Mouse (Mus musculus) brown adipose tissue, adult 24 weeks (tissue): Measurements from ENCODE around the gene Lonrf2. TPM values are rescaled to one million over a fixed set of nuclear protein-coding genes. Genes with fewer than 3 reads are reported as not detected.

Experiments
- H3K27ac ChIP-seq: fragments of 200-500 bp; replicated peaks from 2 replicates; pipeline ENCODE4 v1.5.1; 2012; ENCODE audit warnings: low read depth, mild to moderate bottlenecking, low read length
- H3K4me1 ChIP-seq: fragments of 200-500 bp; 2 replicates; pipeline ENCODE4 v1.6.1; 2012; ENCODE audit warnings: low read length, mixed read lengths; ENCODE audit not compliant: control insufficient read depth, insufficient read depth, insufficient read length
- H3K4me3 ChIP-seq: fragments of 200-500 bp; 2 replicates; pipeline ENCODE4 v1.5.1; 2012; ENCODE audit warnings: low read depth, mild to moderate bottlenecking, low read length, moderate library complexity; ENCODE audit not compliant: insufficient read depth
- polyA plus RNA-seq: library from polyadenylated mRNA; stranded (reverse); fragments of >200 nt; gene quantifications from 2 replicates; pipeline ENCODE4 v1.2.4, GENCODE M21; 2012; ENCODE audit not compliant: missing spikeins, insufficient read depth, insufficient read length

Lonrf2 gene
- polyA plus RNA-seq = 0.20 TPM in 1 of 2 replicates, not detected in the other

DNA sequence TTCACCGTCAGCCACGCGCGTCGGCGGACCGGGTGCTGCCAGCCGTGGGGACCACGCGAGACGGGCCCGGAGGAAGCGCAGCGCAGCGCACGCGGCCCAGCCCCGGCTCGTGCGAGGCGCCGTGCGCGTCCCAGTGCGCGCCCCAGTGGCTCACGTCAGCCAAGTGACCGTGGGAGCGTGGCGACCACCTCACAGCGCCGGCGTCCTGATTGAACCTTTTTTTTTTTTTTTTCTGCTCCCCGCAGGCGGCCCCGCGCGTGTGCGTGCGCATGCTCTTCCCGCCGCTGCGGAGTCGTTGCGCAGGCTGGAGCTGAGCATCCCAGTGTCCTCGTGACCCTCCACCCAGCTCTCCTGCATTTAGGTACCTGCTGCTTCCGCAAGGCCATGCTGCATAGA is at the start of gene Lonrf2:
Lonrf2 (minus strand) TSS at position 235 of the 396 bp plus-strand sequence.
- Histone ChIP-seq H3K4me3 (peak within 1 kb of the TSS; percentile 51), H3K27ac (no peak within 1 kb of the TSS)

DNA sequence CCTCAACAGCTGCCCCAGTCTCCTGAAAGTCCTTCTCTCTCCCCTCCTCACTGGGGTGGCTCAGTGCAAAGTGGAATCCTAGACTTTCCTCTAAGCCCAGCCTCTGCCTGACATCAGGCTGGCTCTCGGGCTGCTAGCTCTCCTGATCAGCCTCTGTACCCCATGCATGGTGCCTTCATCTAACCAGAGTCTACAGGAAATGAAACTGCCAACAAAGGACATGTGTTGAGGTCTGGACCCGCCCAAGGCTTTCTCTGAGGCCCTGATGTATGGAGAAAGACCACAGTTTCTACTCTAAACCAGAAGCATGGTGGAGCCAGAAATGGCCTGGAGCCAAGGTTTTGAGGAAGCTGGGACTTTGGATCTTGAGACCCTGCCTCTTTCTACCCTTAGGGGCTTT is 49.4 kb upstream of the Lonrf2 start:
- no peak overlapping the region for H3K27ac ChIP-seq

More for the DNA sequence above, at the start of gene Lonrf2:
- H3K4me1 ChIP-seq = no peaks in the 10 kb centered on the region

DNA sequence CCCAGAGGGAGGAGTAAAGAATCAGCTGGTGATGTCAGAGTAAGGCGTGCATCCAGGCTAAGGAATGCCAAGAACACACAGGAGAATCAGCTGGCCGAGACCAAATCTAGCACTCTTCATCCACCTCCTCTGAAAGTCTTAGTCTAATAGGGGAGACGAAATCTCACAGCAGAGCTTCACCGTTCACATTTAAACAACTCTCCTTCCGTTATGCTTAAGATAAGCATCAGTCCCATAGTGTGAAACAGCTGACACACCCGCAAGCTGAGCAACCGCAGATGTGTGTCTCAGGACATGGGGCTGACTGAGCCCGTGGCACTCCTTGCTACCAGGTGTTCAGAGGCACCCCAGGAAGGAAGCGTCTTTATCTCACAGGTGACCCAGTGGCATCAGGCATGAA is 47.3 kb upstream of the Lonrf2 start:
- Histone ChIP-seq H3K4me1 (no peaks in the 10 kb centered on the region), H3K4me3 (no peak overlapping the region), H3K27ac (no peak overlapping the region)

More for the DNA sequence above, 49.4 kb upstream of the Lonrf2 start:
- Histone ChIP-seq H3K4me3 (no peak overlapping the region), H3K4me1 (no peaks in the 10 kb centered on the region)

DNA sequence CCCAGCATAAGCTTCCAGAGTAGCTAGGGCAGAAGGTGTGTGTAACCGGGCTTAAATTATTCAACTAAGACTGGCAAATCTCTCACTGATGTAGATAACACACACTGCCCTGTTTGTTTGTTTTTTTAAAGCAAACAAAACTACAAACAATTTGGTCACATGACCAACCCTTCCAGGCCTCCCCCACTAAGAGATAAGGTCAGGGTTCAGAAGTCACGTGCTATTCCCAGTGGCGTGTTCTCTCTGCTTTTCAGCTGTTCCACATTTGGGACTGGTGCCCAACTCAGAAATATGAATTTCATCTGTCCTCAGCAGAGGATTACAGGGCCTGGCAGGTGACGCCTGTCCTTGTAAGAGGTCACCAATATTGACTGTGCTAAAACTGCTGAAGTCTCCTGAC is 46.2 kb upstream of the Lonrf2 start:
- no peak overlapping the region for H3K27ac ChIP-seq
- no peak overlapping the region for H3K4me3 ChIP-seq
- no peaks in the 10 kb centered on the region for H3K4me1 ChIP-seq

DNA sequence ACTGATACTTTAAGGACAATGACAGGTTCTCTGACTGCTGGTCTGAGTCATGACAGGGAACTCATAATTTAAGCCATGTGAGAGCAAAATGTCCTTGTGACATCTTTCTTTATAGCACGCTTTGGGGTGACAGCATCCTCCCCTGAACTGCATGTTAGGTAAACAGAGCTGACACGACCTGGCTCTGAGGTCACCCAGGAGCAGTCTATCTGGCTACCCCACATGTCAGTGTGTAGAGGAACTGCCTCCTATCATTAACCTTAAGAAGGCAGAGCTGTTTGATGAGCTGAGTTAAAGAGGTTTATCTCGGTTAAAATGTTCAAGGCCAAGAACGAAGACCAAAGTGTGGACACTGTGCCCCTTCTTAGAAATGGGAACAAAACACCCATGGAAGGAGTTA is 44.9 kb upstream of the Lonrf2 start:
- no peak overlapping the region for H3K4me3 ChIP-seq
- no peaks in the 10 kb centered on the region for H3K4me1 ChIP-seq
- no peak overlapping the region for H3K27ac ChIP-seq

DNA sequence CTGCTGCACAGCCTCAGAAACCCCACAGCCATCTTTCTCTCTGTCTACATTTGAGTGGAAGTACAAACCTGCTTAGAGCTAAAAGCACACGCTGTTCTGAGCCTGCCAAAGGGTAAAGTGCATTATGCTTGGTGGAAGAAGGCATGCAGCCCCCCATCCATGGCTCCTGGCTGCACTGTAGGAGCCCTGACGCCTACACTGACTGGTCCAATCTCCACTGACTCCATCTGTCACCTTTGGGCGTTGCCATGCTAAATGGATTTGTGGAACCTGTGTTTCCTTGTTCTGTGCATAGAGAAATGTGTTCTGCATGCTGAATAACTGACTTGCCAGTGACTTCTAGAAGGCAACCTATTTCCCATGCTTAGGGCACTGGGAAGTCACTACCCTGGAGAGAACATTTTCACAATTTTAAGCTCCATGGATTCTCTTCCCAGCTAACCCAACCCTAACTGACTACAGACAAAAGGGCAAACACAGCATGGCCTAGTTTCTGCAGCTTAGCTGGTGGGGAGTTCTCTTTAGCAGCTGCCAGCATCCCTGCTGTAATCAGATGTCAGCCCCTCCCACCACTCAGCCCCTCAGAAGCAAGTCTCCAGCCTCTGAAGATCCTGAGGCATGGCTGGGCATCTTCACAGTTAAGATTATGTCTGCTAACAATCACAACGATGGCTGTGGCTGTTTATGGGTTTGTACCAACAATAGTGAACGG is 40.3 kb upstream of the Lonrf2 start:
- no peak overlapping the region for H3K4me3 ChIP-seq
- no peak overlapping the region for H3K27ac ChIP-seq
- H3K4me1 ChIP-seq = no peaks in the 10 kb centered on the region

DNA sequence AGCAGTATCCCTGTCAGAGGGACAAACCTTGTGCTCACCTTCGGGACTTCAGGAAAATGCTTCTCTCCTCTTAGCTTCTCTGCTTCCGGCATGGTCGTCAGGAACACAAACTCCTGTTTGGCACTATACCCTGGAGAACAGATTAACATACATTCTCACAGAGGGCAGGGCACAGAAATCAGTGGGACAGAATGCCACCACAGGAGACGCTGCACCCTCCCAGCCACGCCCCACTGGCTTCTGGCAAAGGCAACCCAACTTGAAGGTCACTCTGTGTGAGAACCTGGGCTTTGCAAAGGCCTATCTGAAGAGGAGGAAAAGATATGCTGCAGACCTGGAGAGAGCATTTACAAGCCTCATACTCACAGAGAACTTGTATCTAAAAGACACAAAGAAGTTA is 37.4 kb upstream of the Lonrf2 start:
- no peak overlapping the region for H3K4me3 ChIP-seq
- no peaks in the 10 kb centered on the region for H3K4me1 ChIP-seq
- no peak overlapping the region for H3K27ac ChIP-seq

DNA sequence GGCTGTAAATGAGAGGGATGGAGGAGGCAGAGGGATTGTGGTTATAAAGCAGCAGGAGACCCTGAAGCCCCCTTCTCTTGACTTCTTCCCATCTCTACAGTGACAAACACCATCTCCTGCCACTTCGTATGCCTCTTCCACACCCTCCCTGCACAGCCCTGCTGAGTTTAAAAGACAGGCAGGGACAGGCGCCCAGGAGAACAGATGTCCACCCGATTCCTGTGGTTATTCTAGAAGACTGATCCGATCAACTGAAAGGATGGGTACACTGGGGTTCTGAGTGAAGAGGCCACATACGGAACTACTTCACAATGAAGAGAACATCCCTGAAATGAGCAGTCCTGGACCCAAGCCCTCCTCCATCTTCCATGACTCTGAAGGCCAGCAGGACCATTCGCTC is 35.3 kb upstream of the Lonrf2 start:
- Histone ChIP-seq H3K27ac (no peak overlapping the region), H3K4me1 (no peaks in the 10 kb centered on the region), H3K4me3 (no peak overlapping the region)

DNA sequence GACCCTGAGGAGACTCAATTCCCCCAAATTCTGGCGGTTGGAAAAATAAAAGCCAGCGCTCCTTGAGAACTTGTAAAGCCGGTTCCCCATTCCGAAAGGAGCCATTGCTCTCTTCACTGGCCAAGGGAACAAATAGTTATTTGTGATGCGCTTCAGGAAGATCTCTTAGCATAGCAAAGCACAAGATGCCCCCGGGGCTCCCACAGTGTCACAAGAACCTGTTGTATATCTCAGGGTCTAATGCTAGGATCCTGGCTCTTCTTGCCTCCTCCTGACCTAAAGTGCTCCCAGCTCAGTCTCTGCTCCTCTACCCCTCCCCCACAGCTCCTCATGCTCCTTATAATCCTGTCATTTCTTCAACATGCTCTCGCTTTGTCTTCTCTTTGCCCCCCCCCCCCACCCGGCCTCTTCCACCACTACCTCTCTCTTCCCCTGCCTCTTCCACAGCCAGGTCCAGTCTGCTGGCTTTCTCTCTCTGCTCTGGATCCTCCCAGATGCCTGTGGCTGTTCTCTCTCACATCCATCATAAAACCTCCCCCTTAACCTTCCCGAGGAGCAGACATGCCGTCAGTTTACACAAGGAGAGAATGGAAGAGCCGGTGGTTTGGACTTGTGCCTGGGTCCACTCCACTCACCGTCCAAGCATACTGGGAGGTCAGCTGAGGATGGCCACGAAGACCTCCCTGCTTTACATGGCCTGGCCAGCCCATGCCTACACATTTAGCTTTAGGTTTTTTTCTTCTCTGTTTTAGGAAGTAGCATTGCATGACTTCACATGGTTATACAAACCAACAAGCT is 33.1 kb upstream of the Lonrf2 start:
- Histone ChIP-seq H3K4me3 (no peak overlapping the region), H3K27ac (no peak overlapping the region), H3K4me1 (no peaks in the 10 kb centered on the region)

DNA sequence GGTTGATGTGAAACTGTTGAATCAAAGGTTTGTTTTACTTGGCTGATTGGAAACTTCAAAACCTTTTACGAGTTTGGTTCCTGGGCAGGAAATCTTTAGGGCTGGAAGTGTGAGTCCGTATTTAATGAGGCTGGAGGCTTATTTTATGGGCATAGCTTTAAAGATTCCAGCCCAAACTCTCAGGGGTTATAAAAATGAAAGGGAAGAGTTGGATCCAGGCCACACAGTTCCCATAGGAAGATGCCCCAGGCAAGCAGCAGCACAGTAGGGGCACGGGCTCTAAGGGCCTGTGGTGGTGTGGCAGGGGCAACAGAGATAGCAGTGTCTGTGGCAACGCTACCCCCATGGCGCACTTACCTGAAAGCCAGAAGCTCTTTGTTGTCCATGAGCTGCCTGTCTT is 29.7 kb upstream of the Lonrf2 start:
- Histone ChIP-seq H3K4me3 (no peak overlapping the region), H3K27ac (no peak overlapping the region), H3K4me1 (no peaks in the 10 kb centered on the region)

DNA sequence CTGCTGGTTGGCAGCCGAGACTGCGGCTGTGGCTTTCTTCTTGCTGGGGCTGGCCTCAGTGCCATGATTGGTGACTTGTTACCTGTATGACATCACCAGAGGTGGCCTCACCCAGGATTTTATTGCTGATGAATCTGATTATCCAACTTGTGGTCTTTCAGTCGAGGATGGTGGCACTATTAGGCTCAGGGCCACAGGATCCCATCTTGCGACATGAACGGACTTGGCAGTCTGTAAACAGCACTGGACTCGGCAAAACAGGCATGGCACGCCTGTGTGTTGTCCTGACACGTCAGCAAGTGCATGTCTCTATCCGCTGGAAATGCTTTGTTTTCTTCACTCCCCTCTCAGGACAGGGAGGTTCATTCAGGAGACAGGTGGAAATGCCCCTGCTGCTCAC is 27.8 kb upstream of the Lonrf2 start:
- no peak overlapping the region for H3K27ac ChIP-seq
- H3K4me3 ChIP-seq = no peak overlapping the region
- H3K4me1 ChIP-seq = no peaks in the 10 kb centered on the region

DNA sequence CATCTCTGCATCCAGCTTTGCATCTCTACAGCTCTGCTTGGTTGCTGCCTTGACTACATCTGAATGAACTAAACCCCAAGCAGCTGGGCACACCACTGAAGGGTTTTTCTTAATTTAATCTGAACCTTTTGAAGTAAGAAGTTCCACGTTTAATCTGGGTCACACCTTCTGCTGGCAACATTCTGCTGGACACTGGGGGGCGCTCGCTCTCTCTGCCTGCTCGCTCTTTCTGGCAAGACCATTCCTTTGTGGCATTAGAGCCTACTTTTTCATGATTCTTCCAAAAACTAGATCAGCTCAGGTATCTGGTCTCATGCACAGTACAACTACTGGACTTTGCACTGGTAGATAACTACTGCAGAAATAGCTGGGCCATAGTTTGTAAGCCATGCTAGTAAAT is 25.7 kb upstream of the Lonrf2 start:
- no peaks in the 10 kb centered on the region for H3K4me1 ChIP-seq
- H3K4me3 ChIP-seq = no peak overlapping the region
- no peak overlapping the region for H3K27ac ChIP-seq

DNA sequence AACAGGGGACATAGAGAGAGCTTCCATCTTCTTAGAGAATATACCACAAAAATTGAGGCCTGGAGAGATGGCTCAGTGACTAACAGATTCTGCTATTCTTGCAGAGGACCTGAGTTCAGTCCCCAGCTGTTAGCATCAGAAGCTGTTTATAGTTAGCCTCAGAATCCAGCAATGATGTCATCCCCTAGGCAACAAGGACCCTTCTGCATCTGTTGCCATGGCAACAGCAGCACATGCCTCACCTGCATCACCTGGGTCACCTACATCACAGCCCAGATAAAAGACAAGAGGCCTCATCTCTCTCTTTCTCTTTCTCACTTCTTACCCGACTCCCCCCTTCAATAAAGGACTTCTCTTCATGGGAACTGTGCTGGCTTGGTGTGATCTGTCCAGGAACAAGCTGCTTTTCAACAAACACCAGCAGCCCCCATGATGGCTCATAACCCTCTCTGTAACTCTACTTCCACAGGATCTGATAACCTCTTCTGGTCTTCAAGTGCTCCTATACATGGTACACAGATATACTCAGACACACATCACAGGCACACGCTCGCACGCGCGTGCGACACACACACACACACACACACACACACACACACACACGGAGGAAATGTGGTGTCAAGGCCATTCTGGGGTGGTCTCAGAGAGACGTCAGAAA is 24.5 kb upstream of the Lonrf2 start:
- H3K4me1 ChIP-seq = no peaks in the 10 kb centered on the region
- H3K4me3 ChIP-seq = no peak overlapping the region
- no peak overlapping the region for H3K27ac ChIP-seq

DNA sequence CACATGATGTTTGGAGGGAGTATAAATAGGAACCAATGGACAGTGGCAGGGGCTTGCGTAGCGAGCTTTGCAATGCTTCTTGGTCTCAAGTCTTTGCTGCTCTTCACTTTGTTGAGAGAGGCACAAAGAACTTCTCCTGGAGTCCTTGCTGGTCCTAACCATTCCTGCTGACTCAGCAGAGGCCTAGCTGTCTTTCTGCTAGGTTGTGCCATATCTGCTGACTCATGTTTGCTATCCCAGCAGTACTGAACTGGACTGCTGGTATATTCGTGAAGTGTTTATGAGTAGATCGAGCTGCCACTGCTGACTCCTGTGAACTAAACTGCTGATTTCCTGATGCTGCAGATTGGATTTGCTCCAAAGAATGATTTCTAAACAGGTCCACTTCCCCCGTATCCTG is 23.7 kb upstream of the Lonrf2 start:
- H3K4me1 ChIP-seq = no peaks in the 10 kb centered on the region
- H3K4me3 ChIP-seq = no peak overlapping the region
- no peak overlapping the region for H3K27ac ChIP-seq

DNA sequence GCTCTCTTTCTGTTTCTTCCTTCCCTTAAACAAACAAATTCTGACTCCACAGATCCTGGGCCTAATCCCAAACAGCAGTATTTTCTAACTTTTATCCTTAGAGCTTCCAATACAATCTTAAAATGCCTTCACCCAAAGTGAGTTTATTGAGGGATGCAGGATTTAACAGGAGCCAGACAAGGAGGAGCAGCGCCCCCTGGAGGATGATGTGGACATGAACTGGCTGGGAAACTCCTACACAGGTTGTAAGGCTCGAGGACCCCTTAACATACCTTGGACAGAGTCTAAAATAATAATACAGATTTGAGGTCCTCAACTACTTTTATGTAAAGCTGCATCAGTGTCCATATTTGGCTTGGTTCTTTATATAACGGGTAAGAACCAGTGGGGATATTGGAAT is 19.7 kb upstream of the Lonrf2 start:
- Histone ChIP-seq H3K4me1 (no peaks in the 10 kb centered on the region), H3K27ac (no peak overlapping the region), H3K4me3 (no peak overlapping the region)
